Mouse (Mus musculus): Measurements from ENCODE around the gene Daglb.
A peak's percentile ranks its signal among the peaks of the same experiment; 100 is the strongest.
"Not testable (repeated sequence)": the region's sequence is repeated elsewhere in the genome, so short reads cannot be mapped to it uniquely, and the experiment has no call there.

Daglb gene

GRCm38 (mm10) chr5:143522882-143523281 lies 58.5 kb downstream of the Daglb start:
- no peak for DNase-seq

- no peak for DNase-seq
Observed at GRCm38 (mm10) chr5:143525454-143526225, 61.3 kb downstream of the Daglb start.

- DNase-seq = no peak
Observed at GRCm38 (mm10) chr5:143526698-143527331, 62.4 kb downstream of the Daglb start.

- DNase-seq = peak; percentile 96
Observed at GRCm38 (mm10) chr5:143527486-143528307, 63.3 kb downstream of the Daglb start, which contains the start of gene Rac1. Rac1 (minus strand) TSS chr5:143528036.

GRCm38 (mm10) chr5:143528308-143528683 lies 63.9 kb downstream of the Daglb start:
- no peak for DNase-seq

GRCm38 (mm10) chr5:143530715-143531114 lies 66.3 kb downstream of the Daglb start:
- DNase-seq = no peak

GRCm38 (mm10) chr5:143534922-143535321 lies 70.5 kb downstream of the Daglb start:
- no peak for DNase-seq

- no peak for DNase-seq
Observed at GRCm38 (mm10) chr5:143537022-143537421, 72.6 kb downstream of the Daglb start.

GRCm38 (mm10) chr5:143539111-143539510 lies 74.7 kb downstream of the Daglb start:
- no peak for DNase-seq

- DNase-seq = peak; percentile 64
Observed at GRCm38 (mm10) chr5:143547384-143547783, 83.0 kb downstream of the Daglb start.

- DNase-seq = no peak
Observed at GRCm38 (mm10) chr5:143547866-143548265, 83.5 kb downstream of the Daglb start.

GRCm38 (mm10) chr5:143548401-143548846 lies 84.0 kb downstream of the Daglb start:
- DNase-seq = peak; percentile 97

GRCm38 (mm10) chr5:143548922-143549321 lies 84.5 kb downstream of the Daglb start:
- DNase-seq = not testable (repeated sequence)

GRCm38 (mm10) chr5:143552911-143553310 lies 88.5 kb downstream of the Daglb start:
- peak; percentile 65 for DNase-seq

- DNase-seq = no peak
Observed at GRCm38 (mm10) chr5:143555233-143555632, 90.8 kb downstream of the Daglb start.
